Mouse (Mus musculus): ENCODE measurements around the gene Fmr1nb. TPM values are rescaled to one million over a fixed set of nuclear protein-coding genes. Genes with fewer than 3 reads are reported as not detected.

The Fmr1nb gene
- polyA plus RNA-seq (2015; fragmentation: Illumina TruSeq; extraction: RNeasy Lipid Tissue Mini Kit (QIAGEN cat#74804); ENCODE audit: insufficient read depth, low read depth, low replicate concordance): not detected

DNA sequence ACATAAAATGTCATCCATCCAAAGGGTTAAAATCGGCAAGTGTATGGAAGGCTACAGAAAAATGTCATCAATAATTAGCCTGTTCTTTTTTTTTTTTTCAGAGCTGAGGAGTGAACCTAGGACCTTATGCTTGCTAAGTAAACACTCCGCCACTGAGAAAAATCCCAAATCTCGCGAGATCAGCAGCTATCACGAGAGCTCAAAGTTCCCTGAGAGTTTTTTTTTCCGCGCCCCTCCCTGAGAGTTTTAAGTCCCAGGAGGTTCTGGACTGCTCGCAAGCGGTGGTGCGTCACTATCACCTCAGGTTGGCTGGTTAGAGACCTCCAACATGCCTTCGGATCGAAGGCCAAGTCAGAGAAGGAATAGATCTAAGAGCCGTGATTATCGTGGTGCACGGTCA is at the start of gene Fmr1nb:
Gene Fmr1nb (plus strand): TSS at position 234 of the 400 bp plus-strand sequence.

DNA sequence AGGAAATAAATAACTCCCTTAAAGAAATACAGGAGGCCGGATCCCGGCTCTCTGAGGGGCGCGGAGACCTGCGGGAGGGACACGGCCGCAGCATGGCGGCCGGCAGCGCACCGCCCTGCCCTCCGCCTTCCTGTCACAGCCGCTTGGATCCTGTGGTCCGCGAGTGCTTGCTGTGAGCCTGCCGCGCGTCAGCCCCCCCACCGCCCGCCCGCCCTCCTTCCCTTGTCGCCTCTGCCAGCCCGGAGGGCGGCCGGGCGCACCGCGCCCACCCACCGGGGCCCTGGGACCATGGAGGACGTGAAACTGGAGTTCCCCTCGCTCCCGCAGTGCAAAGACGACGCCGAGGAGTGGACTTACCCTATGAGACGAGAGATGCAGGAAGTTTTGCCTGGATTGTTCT is 59.4 kb downstream of the Fmr1nb start, which contains the start of gene Gm14698:
Gene Gm14698 (plus strand): TSS at position 35 of the 400 bp plus-strand sequence.

Other genes with a start within 250 kb of the Fmr1nb start
- gene Fmr1, start 83.3 kb upstream of the Fmr1nb start, polyA plus RNA-seq (2015; fragmentation: Illumina TruSeq; extraction: RNeasy Lipid Tissue Mini Kit (QIAGEN cat#74804); ENCODE audit: insufficient read depth, low read depth, low replicate concordance): 5.1 TPM
- gene Gm14698, start 59.3 kb downstream of the Fmr1nb start, polyA plus RNA-seq (2015; fragmentation: Illumina TruSeq; extraction: RNeasy Lipid Tissue Mini Kit (QIAGEN cat#74804); ENCODE audit: insufficient read depth, low read depth, low replicate concordance): not detected
- not detected for gene Gm6812, start 131.2 kb downstream of the Fmr1nb start, polyA plus RNA-seq (2015; fragmentation: Illumina TruSeq; extraction: RNeasy Lipid Tissue Mini Kit (QIAGEN cat#74804); ENCODE audit: insufficient read depth, low read depth, low replicate concordance)